ENCODE assay signal across 9 mouse cellular contexts in the genomic region with DNA sequence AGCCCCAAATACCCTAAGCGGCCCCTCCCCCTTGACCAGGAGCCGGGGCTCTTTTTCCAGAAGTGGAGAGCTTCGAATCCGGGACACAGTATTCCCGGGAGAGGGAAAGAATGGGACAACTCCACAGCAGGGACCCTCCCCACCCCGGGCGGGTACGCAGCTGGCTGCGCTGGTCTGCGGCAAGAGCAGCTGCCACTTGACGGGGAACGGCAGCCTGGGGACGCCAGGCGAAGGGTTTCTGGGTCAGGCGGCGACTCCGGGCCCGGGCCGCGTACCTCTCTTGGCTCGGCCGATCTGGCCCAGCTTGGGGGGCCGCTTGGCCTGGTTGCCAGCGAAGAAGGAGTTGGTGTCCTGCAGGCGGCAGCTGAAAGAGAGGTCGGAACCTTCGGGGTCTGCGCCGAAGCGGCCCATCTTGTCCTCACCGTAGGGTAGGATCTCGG. TPM values are rescaled to one million over a fixed set of nuclear protein-coding genes. Genes with fewer than 3 reads are reported as not detected.
A peak's percentile ranks its signal among the peaks of the same experiment; 100 is the strongest.
DNase-seq lines count a peak whose midpoint lies in the region; ATAC-seq lines count a peak whose summit lies in the region.
"Had no signal": no experiment of that assay in that cellular context is flagged by ENCODE, and none has a peak within 500 bp of the region (broad histone marks: within the 10 kb centered on the region; RNA-seq: fewer than 3 reads in every experiment).

No protein-coding gene starts in this region.

- peak overlapping the region; percentile 71 for H3K4me3 ChIP-seq in heart, embryonic 11.5 days (ENCODE audit: low read depth, low read length)
- peak overlapping the region; percentile 78 for H3K4me3 ChIP-seq in embryonic facial prominence, embryonic 10.5 days

- no peak for DNase-seq in heart, postnatal 14 days
- peak; percentile 68 for DNase-seq in 3134 (ENCODE audit: extremely low read depth, insufficient read length, low spot score)
- peak; percentile 70 for DNase-seq in embryonic facial prominence, embryonic 10.5 days (ENCODE audit: low spot score)
- peak; percentile 75 for DNase-seq in neural tube, embryonic 10.5 days (ENCODE audit: extremely low spot score, low spot score)
- DNase-seq in T-cell, adult 2 months (ENCODE audit: low spot score): no peak
- DNase-seq in adrenal gland, postnatal 4 days (ENCODE audit: low spot score in 2 of 2): no peak

- ATAC-seq in heart, embryonic 11.5 days (replicated peaks; ENCODE audit: insufficient number of reproducible peaks, low FRiP score, low TSS enrichment): 0 out of 2 replicates have a peak, but pooled peaks have one; percentile 8
- peak; percentile 10 for ATAC-seq in inflammation-experienced regulatory T-cells, adult 6 months

- peaks cover 50% of the 10 kb centered on the region for H3K27me3 ChIP-seq in heart, embryonic 11.5 days (ENCODE audit: control insufficient read depth, insufficient read depth, low read length)
- peaks cover 47% of the 10 kb centered on the region for H3K27me3 ChIP-seq in embryonic facial prominence, embryonic 10.5 days (replicated peaks; ENCODE audit: low read depth, poor library complexity, severe bottlenecking)

- peak overlapping the region; percentile 100 for H3K4me2 ChIP-seq in heart, embryonic 11.5 days

- under 1% methylated on average over 32 of the region's 32 CpGs for WGBS in heart, embryonic 11.5 days (ENCODE audit: insufficient replicate concordance)
- under 1% methylated on average over 32 of the region's 32 CpGs for WGBS in embryonic facial prominence, embryonic 10.5 days

- H3K9ac ChIP-seq in heart, embryonic 11.5 days (ENCODE audit: low read depth, low read length): peak overlapping the region; percentile 76; the same call in 1 of the 2 replicates

- H3K9me3 ChIP-seq in heart, embryonic 11.5 days (replicated peaks; ENCODE audit: control insufficient read depth, low read length): no peaks in the 10 kb centered on the region
- H3K9me3 ChIP-seq in embryonic facial prominence, embryonic 10.5 days: no peaks in the 10 kb centered on the region

- H3K27ac ChIP-seq in heart, embryonic 11.5 days (ENCODE audit: low read depth, low read length): no peak overlapping the region
- H3K27ac ChIP-seq in embryonic facial prominence, embryonic 10.5 days (replicated peaks): peak overlapping the region; percentile 89

- H3K4me1 ChIP-seq in heart, embryonic 11.5 days (ENCODE audit: control insufficient read depth, insufficient read depth, low read length): peaks cover 26% of the 10 kb centered on the region
- peaks cover 37% of the 10 kb centered on the region for H3K4me1 ChIP-seq in embryonic facial prominence, embryonic 10.5 days

- intact Hi-C loops in heart, postnatal 14 days (cut with DNase I): no loop called here

- H3K36me3 ChIP-seq in heart, embryonic 11.5 days (ENCODE audit: control insufficient read depth, insufficient read depth, low read length): no peaks in the 10 kb centered on the region
- peaks cover 12% of the 10 kb centered on the region for H3K36me3 ChIP-seq in embryonic facial prominence, embryonic 10.5 days (replicated peaks)

RNA-seq across cellular contexts. Expression of a gene that starts 0.3 kb away (rescaled TPM):
- polyA plus RNA-seq in heart, embryonic 11.5 days (2014; fragmentation: Nextera tagmentation; extraction: Ambion mirVana): 0.84 and 0.96 TPM in 2 replicates
- under 1 TPM; 0.73 to 0.79 TPM for total RNA-seq in heart, postnatal 14 days (2021)
- 1.4 TPM in 2 replicates for polyA plus RNA-seq in embryonic facial prominence, embryonic 10.5 days (2016; fragmentation: Nextera tagmentation; extraction: Ambion mirVana)
- under 1 TPM in 1 of 3 experiments, not detected in 2; 0.43 TPM for polyA plus RNA-seq in inflammation-experienced regulatory T-cells, adult 6 months (2017; shearing (Covaris generic))
- 10 to 100 TPM; 16.1 to 16.3 TPM for total RNA-seq in adrenal gland, postnatal 4 days (2021)

RNA-seq across cellular contexts. Expression of a gene that starts 8.9 kb away (rescaled TPM):
- 1.3 and 1.6 TPM in 2 replicates for polyA plus RNA-seq in heart, embryonic 11.5 days (2014; fragmentation: Nextera tagmentation; extraction: Ambion mirVana)
- under 1 TPM; 0.34 to 0.86 TPM for total RNA-seq in heart, postnatal 14 days (2021)
- polyA plus RNA-seq in embryonic facial prominence, embryonic 10.5 days (2016; fragmentation: Nextera tagmentation; extraction: Ambion mirVana): 3.3 and 4.1 TPM in 2 replicates
- not detected for polyA plus RNA-seq in inflammation-experienced regulatory T-cells, adult 6 months (2017; shearing (Covaris generic))
- 10 to 100 TPM; 11.4 to 14.9 TPM for total RNA-seq in adrenal gland, postnatal 4 days (2021)

RNA-seq across cellular contexts. Expression of a gene that starts 9.2 kb away (rescaled TPM):
- polyA plus RNA-seq in heart, embryonic 11.5 days (2014; fragmentation: Nextera tagmentation; extraction: Ambion mirVana): 39.5 and 41.3 TPM in 2 replicates
- 10 to 100 TPM; 10.4 to 10.5 TPM for total RNA-seq in heart, postnatal 14 days (2021)
- 53.9 and 59.2 TPM in 2 replicates for polyA plus RNA-seq in embryonic facial prominence, embryonic 10.5 days (2016; fragmentation: Nextera tagmentation; extraction: Ambion mirVana)
- 10 to 100 TPM; 22.7 to 33.7 (median 28.4) TPM for polyA plus RNA-seq in inflammation-experienced regulatory T-cells, adult 6 months (2017; shearing (Covaris generic))
- 10 to 100 TPM; 15.9 to 17.6 TPM for total RNA-seq in adrenal gland, postnatal 4 days (2021)

RNA-seq across cellular contexts. Expression of a gene that starts 9.4 kb away (rescaled TPM):
- polyA plus RNA-seq in heart, embryonic 11.5 days (2014; fragmentation: Nextera tagmentation; extraction: Ambion mirVana): 0.10 TPM in 1 of 2 replicates, not detected in the other
- total RNA-seq in heart, postnatal 14 days (2021): under 1 TPM in 1 of 2 experiments, not detected in 1; 0.29 TPM
- 0.49 TPM in 1 of 2 replicates, not detected in the other for polyA plus RNA-seq in embryonic facial prominence, embryonic 10.5 days (2016; fragmentation: Nextera tagmentation; extraction: Ambion mirVana)
- not detected for polyA plus RNA-seq in inflammation-experienced regulatory T-cells, adult 6 months (2017; shearing (Covaris generic))
- total RNA-seq in adrenal gland, postnatal 4 days (2021): under 1 TPM in 1 of 2 experiments, not detected in 1; 0.37 TPM
- total RNA-seq: layer of hippocampus, adult 8-10 months had no signal

RNA-seq across cellular contexts. Expression of a gene that starts 9.4 kb away (rescaled TPM):
- 26.6 and 28.0 TPM in 2 replicates for polyA plus RNA-seq in heart, embryonic 11.5 days (2014; fragmentation: Nextera tagmentation; extraction: Ambion mirVana)
- total RNA-seq in heart, postnatal 14 days (2021): 1 to 10 TPM; 4.9 to 5.6 TPM
- polyA plus RNA-seq in embryonic facial prominence, embryonic 10.5 days (2016; fragmentation: Nextera tagmentation; extraction: Ambion mirVana): 45.0 and 45.8 TPM in 2 replicates
- polyA plus RNA-seq in inflammation-experienced regulatory T-cells, adult 6 months (2017; shearing (Covaris generic)): 10 to 100 TPM; 12.0 to 19.3 (median 18.7) TPM
- 1 to 10 TPM; 6.8 to 7.0 TPM for total RNA-seq in adrenal gland, postnatal 4 days (2021)

Comparison
In these comparisons a context has a peak if more than half of its experiments do, and no peak if none do; other contexts are left out.
1. DNase-seq: peak in 3134 (single experiment), embryonic facial prominence, embryonic 10.5 days (single experiment) and neural tube, embryonic 10.5 days (single experiment); none in heart, postnatal 14 days (0 of 2), T-cell, adult 2 months (single experiment) and adrenal gland, postnatal 4 days (0 of 2).